Mouse (Mus musculus) spleen, adult 2 months (tissue): ENCODE data around the gene March7. TPM values are rescaled to one million over a fixed set of nuclear protein-coding genes. Genes with fewer than 3 reads are reported as not detected.

Experiments used
- DNase-seq, 2 experiments: peaks; one replicate each; pipeline versions ENCODE4 v3.0.0 to v3.0.0-alpha.2; 2012 to 2021; ENCODE audit warnings: low spot score in 2 of 2, low read depth in 1 of 2
- H3K27ac ChIP-seq: fragments of 200-500 bp; 2 replicates; pipeline ENCODE4 v1.5.1; 2012; ENCODE audit warnings: low read length, inconsistent platforms; ENCODE audit not compliant: insufficient read depth
- H3K27me3 ChIP-seq: fragments of 200-500 bp; 2 replicates; pipeline ENCODE4 v1.6.1; 2012; ENCODE audit warnings: mild to moderate bottlenecking, moderate library complexity, low read length, inconsistent platforms; ENCODE audit not compliant: control insufficient read depth, insufficient read depth
- H3K36me3 ChIP-seq: fragments of 200-500 bp; 2 replicates; pipeline ENCODE4 v1.6.1; 2012; ENCODE audit warnings: mild to moderate bottlenecking, low read length, inconsistent platforms; ENCODE audit not compliant: control insufficient read depth, insufficient read depth
- H3K4me1 ChIP-seq: fragments of 200-500 bp; 2 replicates; pipeline ENCODE4 v1.6.1; 2011; ENCODE audit warnings: inconsistent platforms; ENCODE audit not compliant: control insufficient read depth, insufficient read depth, insufficient read length
- H3K4me3 ChIP-seq: fragments of 200-500 bp; 2 replicates; pipeline ENCODE4 v1.5.1; 2011; ENCODE audit warnings: mild to moderate bottlenecking, inconsistent platforms; ENCODE audit not compliant: insufficient read depth, insufficient read length; ENCODE audit errors: extremely low read depth
- CTCF ChIP-seq: fragments of 200-500 bp; IDR thresholded peaks from 2 replicates; pipeline ENCODE4 v1.5.1; 2011; ENCODE audit warnings: mild to moderate bottlenecking, inconsistent platforms; ENCODE audit not compliant: insufficient read depth, insufficient read length, insufficient replicate concordance; ENCODE audit errors: extremely low read depth
- POLR2A ChIP-seq: fragments of 200-500 bp; IDR thresholded peaks from 2 replicates; pipeline ENCODE4 v1.6.1; 2011; ENCODE audit warnings: low read depth, low read length, inconsistent platforms
- WGBS: fragments of 180-500 bp; shearing (Covaris S2); methylation state at CpG from one replicate; pipeline ENCODE4 v1.1.7; 2018; 5-methylcytosine and 5-hydroxymethylcytosine counted together
- polyA plus RNA-seq: library from polyadenylated mRNA; depleted of rRNA; stranded (reverse); fragments of >200 nt; gene quantifications from 2 replicates; pipeline ENCODE4 v1.2.3, GENCODE M21; 2012; rRNA removed

Gene March7
- 6.0 and 6.4 TPM in 2 replicates for polyA plus RNA-seq

DNA sequence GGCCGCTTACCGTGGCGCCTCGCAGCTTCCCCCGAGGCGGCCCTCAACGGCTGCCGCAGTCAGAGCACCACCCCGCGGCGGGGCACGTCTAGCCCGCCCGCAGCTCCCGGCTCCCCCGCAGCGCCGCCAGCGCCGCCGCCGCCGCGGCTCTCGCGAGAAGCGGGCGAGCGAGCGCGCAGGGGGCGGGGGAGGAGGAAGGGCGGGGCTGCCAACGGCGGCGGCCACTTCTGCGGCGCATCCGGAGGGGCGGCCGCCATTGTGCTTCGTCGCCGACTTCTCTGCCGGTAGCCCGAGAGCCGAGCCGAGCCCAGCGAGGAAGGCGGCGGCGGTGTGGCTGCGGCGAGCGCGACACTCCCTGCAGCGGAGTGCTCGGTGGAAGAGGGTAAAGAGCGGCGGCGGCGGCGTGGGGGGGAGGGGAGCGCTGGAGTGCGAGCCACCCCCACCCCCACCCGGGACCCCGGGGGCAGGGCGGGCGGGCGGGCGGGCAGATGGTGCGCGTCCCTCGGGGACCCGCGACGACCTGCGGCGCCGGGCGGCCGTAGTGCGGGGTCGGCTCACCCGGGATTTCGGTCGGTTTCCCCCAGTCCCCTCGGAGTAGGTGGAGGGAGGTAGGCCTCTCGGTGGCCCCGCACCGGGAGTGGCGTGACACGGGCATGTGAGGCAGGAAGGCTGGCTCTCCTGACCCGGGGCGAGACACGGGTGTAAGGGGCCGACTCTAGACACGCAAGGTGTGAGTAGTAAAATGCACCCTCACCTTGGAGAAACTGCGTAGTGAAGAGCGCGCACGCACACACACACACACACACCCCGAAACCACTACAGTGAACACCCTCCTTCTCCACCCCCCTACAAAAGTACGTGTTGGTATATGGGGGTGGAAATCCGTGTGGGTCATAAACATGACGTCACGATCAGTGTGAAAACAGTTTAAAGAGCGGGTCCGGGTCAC lies at the start of gene March7, which contains the start of gene Baz2b:
March7 (plus strand) TSS at position 185 of the 949 bp plus-strand sequence.
Baz2b (minus strand) TSS at position 137 of the 949 bp plus-strand sequence.
- peaks cover 13% of the 10 kb centered on the region for H3K4me1 ChIP-seq
- no peaks in the 10 kb centered on the region for H3K27me3 ChIP-seq
- peaks cover 3% of the 10 kb centered on the region for H3K36me3 ChIP-seq
- peak within 1 kb of the TSS; percentile 98 for H3K27ac ChIP-seq
- peak; percentile 26; the same call in 1 of the 2 replicates for TF ChIP-seq CTCF
- peak; percentile 67 for TF ChIP-seq POLR2A
- peak within 1 kb of the TSS; percentile 81 for H3K4me3 ChIP-seq
- WGBS, result 1% methylated on average over 93 of the region's 109 CpGs
- peak; percentile 80 to 86 for DNase-seq

DNA sequence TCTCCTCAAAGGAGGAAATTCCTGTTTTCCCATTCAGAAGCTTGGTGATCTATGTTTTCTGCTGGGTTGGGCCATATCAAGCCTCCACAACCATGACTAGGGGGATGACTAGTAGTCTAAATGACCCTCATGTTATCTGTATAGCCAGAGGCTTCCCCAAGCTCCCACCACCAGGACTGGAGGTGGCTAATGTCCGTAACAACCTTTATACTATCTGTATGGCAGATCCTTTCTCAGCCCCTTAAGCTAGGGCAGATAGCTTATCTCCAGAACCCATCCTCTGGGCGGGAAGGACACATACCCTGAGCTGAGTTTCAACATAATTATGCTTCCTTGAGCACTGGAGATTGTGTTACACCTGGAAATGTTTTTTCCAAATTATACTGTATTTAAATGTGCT lies 45.9 kb upstream of the March7 start:
- Histone ChIP-seq H3K4me1 (no peaks in the 10 kb centered on the region), H3K27ac (no peak overlapping the region), H3K36me3 (no peaks in the 10 kb centered on the region), H3K27me3 (no peaks in the 10 kb centered on the region), H3K4me3 (no peak overlapping the region)
- TF ChIP-seq CTCF (no peak), POLR2A (no peak)
- WGBS, result 84% methylated on average over 2 of the region's 2 CpGs
- DNase-seq, result no peak

DNA sequence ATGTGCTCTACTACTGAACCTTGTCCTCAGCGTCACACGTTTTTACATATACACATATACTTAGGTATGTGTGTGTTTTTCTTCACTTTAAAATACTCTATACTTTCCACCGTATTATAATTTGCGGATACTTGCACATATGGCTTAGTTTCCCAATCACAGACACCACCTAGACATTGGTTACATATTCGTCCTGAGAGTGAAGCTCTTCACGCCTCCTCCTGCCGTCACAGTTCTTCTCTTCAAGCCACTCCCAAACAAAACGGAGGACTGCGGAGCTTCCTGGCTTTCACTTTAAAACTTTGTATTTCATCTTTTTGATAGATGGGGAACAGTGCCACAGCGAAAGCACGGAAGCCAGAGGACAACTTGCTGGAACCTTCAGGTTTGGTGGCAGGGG lies 44.0 kb upstream of the March7 start:
- whole genome bisulfite sequencing, result 86% methylated on average over 11 of the region's 11 CpGs
- Histone ChIP-seq H3K27ac (no peak overlapping the region), H3K36me3 (no peaks in the 10 kb centered on the region), H3K4me3 (no peak overlapping the region), H3K4me1 (no peaks in the 10 kb centered on the region), H3K27me3 (no peaks in the 10 kb centered on the region)
- TF ChIP-seq POLR2A (no peak), CTCF (no peak)
- DNase-seq, result no peak

DNA sequence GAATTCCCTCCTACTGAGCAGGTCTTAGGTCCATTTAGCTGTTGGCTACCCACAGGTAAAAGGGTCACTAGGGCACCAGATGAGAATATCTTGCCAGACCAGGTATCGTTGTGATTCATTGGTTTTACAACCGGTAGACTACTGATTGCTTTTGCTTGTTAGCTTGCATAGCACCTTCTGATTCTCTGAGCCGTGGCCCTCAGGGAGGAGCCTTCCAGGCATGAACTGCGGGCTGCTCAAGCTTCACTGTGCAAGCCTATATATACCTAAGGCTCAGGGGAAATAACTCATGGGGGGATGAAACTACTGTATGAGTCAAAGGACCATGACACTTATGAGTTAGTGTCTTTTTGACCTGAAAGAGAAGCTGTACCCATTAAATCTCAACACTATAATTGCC lies 42.8 kb upstream of the March7 start:
- DNase-seq, result peak; percentile 10 to 17
- TF ChIP-seq POLR2A (no peak), CTCF (no peak)
- peaks cover 2% of the 10 kb centered on the region; the same call in 1 of the 2 replicates for H3K4me1 ChIP-seq
- WGBS, result 56% methylated on average over 4 of the region's 4 CpGs
- no peaks in the 10 kb centered on the region for H3K36me3 ChIP-seq
- no peaks in the 10 kb centered on the region for H3K27me3 ChIP-seq
- H3K4me3 ChIP-seq, result no peak overlapping the region
- no peak overlapping the region for H3K27ac ChIP-seq

DNA sequence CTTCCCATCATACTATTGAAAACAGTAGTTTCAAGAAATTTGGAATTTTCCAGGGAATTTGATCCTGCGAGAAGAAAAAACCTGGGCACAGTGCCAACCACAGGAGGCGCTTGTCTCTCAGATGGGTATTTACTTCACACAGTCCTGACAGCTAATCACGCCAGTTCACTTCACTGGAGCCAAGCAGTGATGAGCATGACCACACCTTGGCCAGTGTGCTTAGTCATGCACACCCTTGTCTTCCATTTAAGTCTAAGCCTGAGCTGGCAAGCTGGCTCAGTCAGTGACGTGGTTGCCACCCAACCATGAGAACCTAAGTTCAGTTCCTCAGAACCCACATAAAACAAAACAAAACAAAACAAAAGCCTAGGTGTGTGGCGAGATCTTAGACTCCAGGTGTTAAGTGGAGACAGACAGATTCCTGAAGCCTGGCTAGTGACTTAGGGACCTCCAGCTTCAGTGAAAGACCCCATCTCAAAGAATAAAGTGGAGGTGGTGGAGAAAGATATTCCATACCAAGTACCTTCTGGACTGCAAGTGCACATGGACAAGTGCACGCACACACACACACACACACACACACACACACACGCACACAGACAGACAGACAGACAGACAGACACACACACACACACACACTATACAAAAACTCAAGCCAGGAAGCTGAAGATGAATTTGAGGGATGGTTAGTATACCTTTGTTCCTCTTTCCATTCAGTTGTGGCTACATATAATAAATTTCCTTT lies 37.7 kb upstream of the March7 start:
- peak; percentile 47 to 82 for DNase-seq
- H3K4me3 ChIP-seq, result no peak overlapping the region; the same call in 1 of the 2 replicates
- H3K27ac ChIP-seq, result peak overlapping the region; percentile 95
- no peaks in the 10 kb centered on the region for H3K36me3 ChIP-seq
- TF ChIP-seq POLR2A, result no peak
- no peak for TF ChIP-seq CTCF
- peaks cover 10% of the 10 kb centered on the region for H3K4me1 ChIP-seq
- 30% methylated on average over 7 of the region's 7 CpGs for WGBS
- H3K27me3 ChIP-seq, result no peaks in the 10 kb centered on the region

DNA sequence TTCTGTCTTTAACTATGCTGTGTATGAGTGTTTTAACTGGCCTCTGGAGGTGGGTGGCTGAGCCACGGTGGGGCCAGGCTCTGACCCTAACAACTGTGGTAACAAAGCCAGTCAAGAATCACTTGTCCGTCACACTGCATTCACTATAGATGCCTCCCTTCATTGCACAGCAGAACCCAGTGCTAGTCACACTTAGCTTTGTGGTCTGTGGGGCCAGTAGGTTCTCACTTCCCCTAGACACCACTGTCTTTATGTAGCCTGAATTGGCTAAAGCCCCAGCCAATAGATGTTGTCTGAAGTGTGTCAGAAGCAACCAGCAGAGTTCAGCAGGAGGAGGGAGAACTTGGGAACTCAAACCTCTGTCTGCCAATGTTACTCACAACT lies 37.2 kb upstream of the March7 start:
- peak; percentile 54 to 76 for DNase-seq
- H3K4me1 ChIP-seq, result peaks cover 10% of the 10 kb centered on the region
- no peak for TF ChIP-seq POLR2A
- H3K36me3 ChIP-seq, result no peaks in the 10 kb centered on the region
- H3K27ac ChIP-seq, result peak overlapping the region; percentile 95
- no peaks in the 10 kb centered on the region for H3K27me3 ChIP-seq
- H3K4me3 ChIP-seq, result peak overlapping the region; percentile 34; the same call in 1 of the 2 replicates
- 22% methylated on average over 2 of the region's 2 CpGs for WGBS

DNA sequence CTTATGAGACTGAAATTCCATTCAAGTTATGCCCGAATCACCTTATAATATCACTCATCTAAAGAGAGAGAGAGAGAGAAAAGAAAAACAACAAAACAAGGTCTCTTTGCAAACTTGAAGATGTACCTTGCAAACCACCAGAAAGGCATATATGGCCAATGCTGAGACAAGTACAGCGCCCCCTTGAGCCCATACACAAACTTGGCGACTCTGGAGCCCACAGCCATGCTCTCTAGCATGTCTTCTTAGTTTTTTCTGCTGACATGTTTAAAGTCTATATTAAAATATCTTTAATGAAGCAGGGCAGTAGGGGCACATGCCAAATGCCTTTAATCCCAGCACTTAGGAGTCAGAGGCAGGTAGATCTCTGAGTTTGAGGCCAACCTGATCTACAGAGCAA lies 36.5 kb upstream of the March7 start:
- TF ChIP-seq POLR2A (no peak), CTCF (0 out of 2 replicates have a peak, but pooled peaks have one; percentile 27)
- Histone ChIP-seq H3K4me1 (peaks cover 10% of the 10 kb centered on the region), H3K27me3 (no peaks in the 10 kb centered on the region), H3K4me3 (no peak overlapping the region), H3K36me3 (no peaks in the 10 kb centered on the region), H3K27ac (peak overlapping the region; percentile 95; the same call in 1 of the 2 replicates)
- 64% methylated on average over 3 of the region's 3 CpGs for WGBS
- peak in 1 of 2 experiments; percentile 38 for DNase-seq
